Mouse (Mus musculus) embryonic facial prominence, embryonic 10.5 days (tissue): Measurements from ENCODE around the gene Bcl7c. TPM values are rescaled to one million over a fixed set of nuclear protein-coding genes. Genes with fewer than 3 reads are reported as not detected.
"Not testable (repeated sequence)": the region's sequence is repeated elsewhere in the genome, so short reads cannot be mapped to it uniquely, and the experiment has no call there.

Experiments
- DNase-seq: peaks from one replicate; pipeline ENCODE4 v3.0.0-alpha.2; 2017; ENCODE audit warnings: low spot score
- H3K27ac ChIP-seq: fragments of 300-500 bp; sonication (generic); replicated peaks from 2 replicates; pipeline ENCODE4 v1.5.1; 2016; ENCODE audit warnings: mild to moderate bottlenecking
- H3K27me3 ChIP-seq: fragments of 300-500 bp; sonication (generic); replicated peaks from 2 replicates; pipeline ENCODE4 v1.6.1; 2016; ENCODE audit warnings: low read depth, mild to moderate bottlenecking; ENCODE audit not compliant: poor library complexity, severe bottlenecking
- H3K36me3 ChIP-seq: fragments of 300-500 bp; sonication (generic); replicated peaks from 2 replicates; pipeline ENCODE4 v1.6.1; 2016; ENCODE audit warnings: mild to moderate bottlenecking, moderate library complexity
- H3K4me1 ChIP-seq: fragments of 300-500 bp; sonication (generic); 2 replicates; pipeline ENCODE4 v1.6.1; 2016
- H3K4me3 ChIP-seq: fragments of 300-500 bp; sonication (generic); 2 replicates; pipeline ENCODE4 v1.5.1; 2016; ENCODE audit warnings: mild to moderate bottlenecking, moderate library complexity
- H3K9me3 ChIP-seq: fragments of 300-500 bp; sonication (generic); 2 replicates; pipeline ENCODE4 v1.6.1; 2016; ENCODE audit warnings: mild to moderate bottlenecking
- WGBS: fragments of 180-500 bp; shearing (Covaris S2); methylation state at CpG from one replicate; pipeline ENCODE4 v1.1.7; 2016; 5-methylcytosine and 5-hydroxymethylcytosine counted together
- polyA plus RNA-seq: library from polyadenylated mRNA; unstranded; fragments of >200 nt; fragmentation: Nextera tagmentation; extraction: Ambion mirVana; gene quantifications from 2 replicates; pipeline ENCODE4 v1.2.1, GENCODE M21; 2016

Bcl7c gene
- polyA plus RNA-seq, 1 experiment from 2014 or later, result 70.0 TPM

DNA sequence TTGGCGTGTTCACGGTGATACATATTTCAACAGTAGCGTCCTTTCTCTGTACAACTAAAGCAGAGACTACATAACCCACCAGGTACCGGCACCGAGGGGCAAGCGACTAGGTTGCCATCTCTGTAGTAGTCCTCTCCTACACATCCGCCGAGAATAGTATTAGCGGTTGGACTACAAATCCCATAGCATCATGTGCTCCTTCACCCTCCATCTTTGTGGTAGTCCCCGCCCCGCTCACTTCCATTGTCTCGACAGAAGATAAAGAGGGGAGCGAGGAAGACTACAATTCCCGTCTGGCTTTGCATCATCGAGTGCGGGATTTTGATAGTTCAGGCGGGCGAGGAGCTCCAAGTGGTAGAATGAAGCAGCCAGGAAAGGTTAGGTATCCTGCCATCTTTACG is 36.5 kb upstream of the Bcl7c start:
- WGBS, result under 1% methylated on average over 19 of the region's 19 CpGs
- H3K4me3 ChIP-seq, result peak overlapping the region; percentile 96
- H3K27me3 ChIP-seq, result no peaks in the 10 kb centered on the region
- H3K27ac ChIP-seq, result peak overlapping the region; percentile 98
- no peaks in the 10 kb centered on the region for H3K9me3 ChIP-seq
- H3K36me3 ChIP-seq, result peaks cover 28% of the 10 kb centered on the region
- peak; percentile 93 for DNase-seq
- H3K4me1 ChIP-seq, result peaks cover 29% of the 10 kb centered on the region

DNA sequence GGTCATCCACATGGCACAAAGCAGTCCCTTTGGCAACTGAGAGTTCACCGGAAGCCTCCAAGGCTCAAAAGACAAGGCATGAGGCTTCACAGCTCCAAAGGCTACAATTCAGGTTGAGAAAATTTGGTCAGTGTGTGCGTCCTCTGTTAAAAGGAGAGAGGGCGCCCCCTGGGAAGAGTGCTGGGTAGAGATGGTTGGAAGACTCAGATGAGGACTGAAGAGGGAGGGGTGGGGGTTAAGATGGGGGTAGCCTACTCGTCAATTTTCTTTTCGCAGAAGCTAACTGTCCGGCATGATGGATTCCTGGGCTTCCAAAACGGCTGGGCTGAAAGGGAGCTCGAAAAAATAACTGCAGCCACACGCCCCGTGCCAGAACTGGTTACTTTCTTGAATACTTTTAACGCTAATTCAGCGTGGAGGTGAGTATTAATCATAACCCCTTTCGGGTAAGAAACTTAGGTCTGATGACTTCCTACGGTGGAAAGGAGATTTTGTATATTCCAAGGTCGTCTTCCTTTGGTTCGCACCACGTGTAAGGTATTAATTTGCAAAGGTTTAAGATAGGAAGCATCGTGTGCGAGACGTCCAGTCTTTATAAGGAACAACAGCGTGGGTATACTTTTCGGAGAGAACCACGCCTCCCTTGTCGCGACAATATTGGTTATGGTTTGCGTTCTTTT is 35.8 kb upstream of the Bcl7c start, which contains the start of gene Fbxl19:
TSS of gene Fbxl19 (plus strand) at position 178 of the 680 bp plus-strand sequence.
- Histone ChIP-seq H3K27ac (peak within 1 kb of the TSS; percentile 98), H3K4me3 (peak within 1 kb of the TSS; percentile 96), H3K4me1 (peaks cover 29% of the 10 kb centered on the region), H3K36me3 (peaks cover 21% of the 10 kb centered on the region), H3K27me3 (no peaks in the 10 kb centered on the region), H3K9me3 (no peaks in the 10 kb centered on the region)
- DNase-seq, result peak; percentile 82
- WGBS, result 1% methylated on average over 26 of the region's 26 CpGs

DNA sequence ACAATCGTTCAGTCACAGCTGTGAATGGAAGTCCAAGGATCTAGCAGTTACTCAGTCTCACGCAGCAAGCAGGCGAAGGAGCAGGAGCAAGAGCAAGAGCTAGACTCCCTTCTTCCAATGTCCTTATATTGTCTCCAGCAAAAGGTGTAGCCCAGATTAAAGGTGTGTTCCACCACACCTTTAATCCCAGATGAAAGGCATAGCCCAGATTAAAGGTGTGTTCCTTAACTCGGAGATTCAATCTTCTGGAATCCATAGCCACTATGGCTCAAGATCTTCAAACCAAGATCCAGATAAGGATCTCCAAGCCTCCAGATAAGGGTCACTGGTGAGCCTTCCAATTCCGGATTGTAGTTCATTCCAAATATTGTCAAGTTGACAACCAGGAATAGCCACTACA is 23.3 kb upstream of the Bcl7c start, which contains the start of gene Ctf2:
TSS of gene Ctf2 (minus strand) at position 101 of the 400 bp plus-strand sequence.
- not testable (repeated sequence) for H3K4me1 ChIP-seq, DNase-seq, H3K4me3 ChIP-seq, H3K27ac ChIP-seq, H3K27me3 ChIP-seq, H3K9me3 ChIP-seq, H3K36me3 ChIP-seq
- WGBS, result 80% methylated on average over 1 of the region's 5 CpGs

DNA sequence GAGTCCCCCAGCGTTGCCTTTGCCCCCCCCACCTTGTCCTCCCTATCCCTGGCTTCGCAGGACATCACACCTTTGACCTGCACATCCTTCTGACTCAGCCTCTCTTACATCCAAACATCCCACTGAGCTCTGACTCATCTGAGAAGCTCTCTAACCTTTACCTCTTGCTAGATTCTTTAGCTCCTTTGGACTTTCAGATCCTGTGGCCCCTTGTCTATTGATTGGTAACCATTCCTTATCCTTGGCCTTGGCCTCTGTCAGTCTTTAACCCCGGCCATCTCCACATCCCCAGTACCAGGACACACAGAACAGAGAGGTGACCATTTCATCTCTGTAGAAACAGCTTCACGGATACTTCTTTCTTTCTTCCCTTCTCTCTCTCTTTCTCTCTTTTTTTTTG is 21.4 kb upstream of the Bcl7c start:
- peaks cover 12% of the 10 kb centered on the region for H3K4me1 ChIP-seq
- no peak overlapping the region for H3K4me3 ChIP-seq
- DNase-seq, result no peak
- no peaks in the 10 kb centered on the region for H3K36me3 ChIP-seq
- WGBS, result 77% methylated on average over 4 of the region's 4 CpGs
- H3K9me3 ChIP-seq, result no peaks in the 10 kb centered on the region; the same call in 1 of the 2 replicates
- no peaks in the 10 kb centered on the region for H3K27me3 ChIP-seq
- no peak overlapping the region for H3K27ac ChIP-seq

DNA sequence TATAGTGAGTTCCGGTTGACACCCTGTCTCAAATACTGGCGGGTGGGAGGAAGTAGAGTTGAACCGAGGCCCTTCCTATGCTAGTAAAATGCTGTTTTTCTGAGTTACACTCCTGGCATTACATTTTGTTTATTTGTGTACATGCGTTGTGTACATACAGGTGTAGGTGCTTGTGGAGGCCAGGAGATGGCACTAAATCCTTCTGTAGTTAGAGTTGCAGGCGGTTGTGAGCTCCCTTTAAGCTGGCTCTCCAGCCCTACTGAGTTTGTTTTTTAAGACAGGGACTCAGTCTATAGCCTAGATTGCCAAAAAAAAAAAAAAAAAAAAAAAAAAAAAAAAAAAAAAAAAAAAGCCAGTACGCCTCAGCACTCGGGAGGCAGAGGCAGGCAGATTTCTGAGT is 19.2 kb upstream of the Bcl7c start:
- Histone ChIP-seq H3K27me3 (no peaks in the 10 kb centered on the region), H3K9me3 (no peaks in the 10 kb centered on the region; the same call in 1 of the 2 replicates), H3K4me3 (no peak overlapping the region), H3K36me3 (no peaks in the 10 kb centered on the region), H3K27ac (no peak overlapping the region), H3K4me1 (peaks cover 12% of the 10 kb centered on the region)
- WGBS, result 79% methylated on average over 7 of the region's 7 CpGs
- DNase-seq, result no peak

DNA sequence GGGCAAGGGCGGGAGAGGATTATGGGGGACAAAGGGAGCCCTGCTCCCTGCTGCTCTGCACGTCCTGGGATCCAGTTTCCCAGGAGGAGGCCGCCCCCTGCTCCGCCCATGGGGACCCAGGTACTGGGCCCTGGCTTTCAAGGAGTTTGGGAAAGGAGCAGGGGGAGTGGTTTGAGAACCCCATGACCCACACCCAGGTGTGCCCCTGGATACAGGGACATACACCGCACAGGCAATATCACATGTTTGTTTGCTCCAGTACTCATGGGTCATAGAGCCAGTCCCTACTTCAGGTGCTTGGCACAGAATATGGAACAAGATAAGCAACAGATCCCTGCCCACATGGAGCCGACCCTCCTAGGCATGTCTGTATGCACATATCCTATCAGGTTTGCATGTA is 17.2 kb upstream of the Bcl7c start:
- Histone ChIP-seq H3K36me3 (no peaks in the 10 kb centered on the region), H3K4me1 (peaks cover 12% of the 10 kb centered on the region), H3K9me3 (no peaks in the 10 kb centered on the region), H3K4me3 (no peak overlapping the region), H3K27ac (peak overlapping the region; percentile 35), H3K27me3 (no peaks in the 10 kb centered on the region)
- WGBS, result 44% methylated on average over 6 of the region's 6 CpGs
- DNase-seq, result no peak

DNA sequence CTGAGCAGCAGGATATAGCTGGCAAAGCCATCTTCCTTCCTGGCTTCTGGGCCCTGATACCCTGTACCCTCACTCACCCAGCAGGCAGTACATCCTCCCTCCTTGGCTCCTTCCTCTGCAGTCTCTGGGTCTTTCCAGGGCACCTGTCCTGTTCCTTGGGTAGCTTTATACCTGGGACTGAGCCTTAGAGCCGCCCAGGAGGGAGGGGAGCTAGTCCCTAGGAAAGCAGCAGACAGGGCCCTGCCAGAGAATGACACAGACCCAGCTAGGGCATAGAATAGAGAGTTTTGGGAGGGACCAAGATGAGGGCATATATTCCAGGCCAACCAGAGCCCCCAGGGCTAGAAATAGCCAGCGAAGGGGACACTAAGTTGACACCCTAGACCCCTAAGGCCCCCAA is 16.8 kb upstream of the Bcl7c start:
- H3K4me3 ChIP-seq, result no peak overlapping the region
- H3K27ac ChIP-seq, result peak overlapping the region; percentile 35
- WGBS, result 34% methylated on average over 2 of the region's 2 CpGs
- no peaks in the 10 kb centered on the region for H3K36me3 ChIP-seq
- H3K4me1 ChIP-seq, result peaks cover 12% of the 10 kb centered on the region
- H3K9me3 ChIP-seq, result no peaks in the 10 kb centered on the region
- H3K27me3 ChIP-seq, result no peaks in the 10 kb centered on the region
- no peak for DNase-seq

DNA sequence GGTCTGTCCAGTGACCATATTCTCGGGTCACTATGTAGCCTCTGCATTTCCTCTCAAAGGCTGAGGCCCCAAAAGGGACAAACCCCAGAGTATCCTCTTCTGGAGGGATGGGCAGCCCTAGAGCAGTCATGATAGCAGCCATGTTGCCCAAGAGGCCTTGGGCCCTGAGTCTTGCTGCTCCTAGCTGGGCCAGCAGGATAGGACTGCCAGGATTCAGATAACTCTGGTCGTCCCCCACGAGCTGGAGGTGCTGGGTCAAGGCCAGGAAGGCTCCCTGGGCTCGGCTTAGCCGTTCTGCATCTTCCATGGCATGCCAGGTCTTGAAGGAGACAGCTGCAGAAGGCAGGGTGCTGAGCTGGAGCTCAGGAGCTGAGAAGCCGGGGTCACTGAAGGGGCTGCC is 10.5 kb upstream of the Bcl7c start:
- Histone ChIP-seq H3K27me3 (no peaks in the 10 kb centered on the region; the same call in 1 of the 2 replicates), H3K4me1 (peaks cover 26% of the 10 kb centered on the region), H3K36me3 (peaks cover 12% of the 10 kb centered on the region; the same call in 1 of the 2 replicates), H3K9me3 (no peaks in the 10 kb centered on the region), H3K27ac (no peak overlapping the region), H3K4me3 (no peak overlapping the region)
- DNase-seq, result no peak
- 91% methylated on average over 6 of the region's 6 CpGs for WGBS

DNA sequence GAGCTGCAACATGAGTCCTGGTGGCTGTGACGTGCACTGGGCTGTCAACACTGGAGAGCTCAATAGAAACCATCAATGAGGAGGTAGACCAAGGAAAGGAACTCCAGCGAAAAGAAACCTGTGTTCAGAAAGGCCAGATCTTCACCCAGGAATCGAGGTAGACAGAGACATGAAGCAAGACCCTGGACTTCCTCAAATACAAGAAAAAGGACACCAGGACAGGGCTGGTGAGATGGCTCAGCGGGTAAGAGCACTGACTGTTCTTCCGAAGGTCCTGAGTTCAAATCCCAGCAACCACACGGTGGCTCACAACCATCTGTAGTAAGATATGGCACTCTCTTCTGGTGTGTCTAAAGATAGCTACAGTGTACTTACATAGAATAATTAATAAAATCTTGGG is 9.6 kb upstream of the Bcl7c start:
- no peak for DNase-seq

DNA sequence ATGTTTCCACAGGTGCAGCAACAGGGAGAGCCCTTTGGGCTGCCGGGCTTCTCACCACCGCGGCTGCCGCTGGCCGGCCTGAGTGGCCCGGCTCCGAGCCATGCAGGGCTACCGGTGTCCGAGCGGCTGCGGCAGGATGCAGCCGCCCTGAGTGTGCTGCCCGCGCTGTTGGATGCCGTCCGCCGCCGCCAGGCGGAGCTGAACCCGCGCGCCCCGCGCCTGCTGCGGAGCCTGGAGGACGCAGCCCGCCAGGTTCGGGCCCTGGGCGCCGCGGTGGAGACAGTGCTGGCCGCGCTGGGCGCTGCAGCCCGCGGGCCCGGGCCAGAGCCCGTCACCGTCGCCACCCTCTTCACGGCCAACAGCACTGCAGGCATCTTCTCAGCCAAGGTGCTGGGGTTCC is 8.3 kb upstream of the Bcl7c start:
- Histone ChIP-seq H3K27me3 (no peaks in the 10 kb centered on the region; the same call in 1 of the 2 replicates), H3K27ac (peak overlapping the region; percentile 77), H3K36me3 (peaks cover 12% of the 10 kb centered on the region; the same call in 1 of the 2 replicates), H3K9me3 (no peaks in the 10 kb centered on the region), H3K4me1 (peaks cover 48% of the 10 kb centered on the region), H3K4me3 (peak overlapping the region; percentile 58)
- WGBS, result under 1% methylated on average over 41 of the region's 41 CpGs
- peak; percentile 86 for DNase-seq

More for the DNA sequence above, 9.6 kb upstream of the Bcl7c start:
- WGBS, result 87% methylated on average over 6 of the region's 6 CpGs
- Histone ChIP-seq H3K9me3 (no peaks in the 10 kb centered on the region), H3K4me3 (no peak overlapping the region), H3K4me1 (peaks cover 34% of the 10 kb centered on the region), H3K36me3 (peaks cover 12% of the 10 kb centered on the region; the same call in 1 of the 2 replicates), H3K27ac (no peak overlapping the region), H3K27me3 (no peaks in the 10 kb centered on the region; the same call in 1 of the 2 replicates)

DNA sequence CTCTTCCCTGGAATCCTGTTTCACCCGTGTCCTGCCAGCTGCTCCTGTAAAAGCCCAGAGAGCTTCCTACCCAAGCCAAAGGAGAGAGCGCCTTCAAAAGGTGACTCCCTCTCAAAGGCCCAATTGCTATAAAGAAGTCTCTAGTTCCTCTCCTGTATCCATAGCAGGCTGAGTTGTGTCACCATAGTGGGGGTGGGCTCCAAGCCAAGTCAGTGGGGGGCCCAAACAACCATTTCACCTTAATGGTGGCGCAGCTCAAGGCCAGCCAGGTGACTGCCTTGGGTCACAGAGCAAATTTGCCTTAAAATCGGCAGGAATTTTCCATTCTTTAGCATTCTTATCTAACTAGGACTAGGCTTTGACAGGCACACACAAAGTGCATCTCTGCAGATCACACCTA is 6.1 kb upstream of the Bcl7c start:
- DNase-seq, result no peak
- WGBS, result 85% methylated on average over 4 of the region's 4 CpGs
- H3K4me3 ChIP-seq, result no peak overlapping the region
- no peaks in the 10 kb centered on the region; the same call in 1 of the 2 replicates for H3K27me3 ChIP-seq
- peaks cover 12% of the 10 kb centered on the region; the same call in 1 of the 2 replicates for H3K36me3 ChIP-seq
- H3K4me1 ChIP-seq, result peaks cover 63% of the 10 kb centered on the region
- no peak overlapping the region for H3K27ac ChIP-seq
- H3K9me3 ChIP-seq, result no peaks in the 10 kb centered on the region

DNA sequence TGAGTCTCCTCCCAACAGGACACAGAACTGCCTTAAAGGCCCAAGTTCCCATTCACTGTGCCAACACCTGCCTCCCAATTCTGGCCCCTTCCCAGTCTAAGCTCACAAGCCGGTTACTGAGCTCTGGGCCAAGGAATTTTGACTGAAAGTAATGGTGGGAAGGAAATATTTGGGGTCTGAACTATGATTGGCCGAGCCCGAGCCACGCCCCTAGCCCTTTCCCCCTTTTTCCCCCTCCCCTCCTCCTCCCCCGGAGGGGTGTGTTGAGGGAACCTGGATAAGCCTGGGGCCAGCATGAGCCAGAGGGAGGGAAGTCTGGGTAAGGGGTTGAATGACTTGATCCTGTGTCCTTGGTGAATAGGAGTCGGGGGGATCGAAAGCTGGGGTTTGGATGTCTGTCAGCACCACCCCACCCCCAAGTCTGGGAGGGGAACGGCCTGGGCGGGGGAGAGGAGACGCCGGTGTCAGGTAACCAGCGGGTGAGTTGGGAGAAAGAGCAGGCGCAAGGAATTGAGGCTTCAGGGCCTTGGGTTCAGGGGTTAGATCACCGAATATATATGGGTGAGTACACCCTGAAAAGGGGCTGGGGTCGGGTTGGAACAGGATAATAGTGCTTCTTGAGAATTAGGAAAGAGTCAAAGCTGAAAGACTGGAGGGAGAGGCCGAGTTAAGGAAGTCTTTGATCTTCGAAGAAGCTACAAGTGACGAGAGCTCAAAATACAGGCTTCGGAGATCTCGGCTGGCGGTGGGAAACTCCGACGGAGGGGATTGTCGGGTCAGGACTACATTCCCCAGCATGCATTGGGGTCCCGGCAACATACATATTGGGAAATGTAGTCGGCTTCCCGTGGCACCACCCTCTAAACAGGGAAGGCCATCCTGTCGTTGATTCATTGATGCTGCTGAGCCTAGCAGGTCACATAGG is 4.0 kb upstream of the Bcl7c start, which contains the start of gene Ctf1:
TSS of gene Ctf1 (plus strand) at position 276 of the 925 bp plus-strand sequence.
- 1% methylated on average over 28 of the region's 28 CpGs for WGBS
- H3K36me3 ChIP-seq, result peaks cover 4% of the 10 kb centered on the region; the same call in 1 of the 2 replicates
- peak within 1 kb of the TSS; percentile 91 for H3K27ac ChIP-seq
- peak within 1 kb of the TSS; percentile 58 for H3K4me3 ChIP-seq
- H3K4me1 ChIP-seq, result peaks cover 74% of the 10 kb centered on the region
- no peaks in the 10 kb centered on the region; the same call in 1 of the 2 replicates for H3K27me3 ChIP-seq
- no peaks in the 10 kb centered on the region for H3K9me3 ChIP-seq
- DNase-seq, result peak; percentile 89
